Mouse (Mus musculus) gastrocnemius, postnatal 25 days (tissue): ENCODE measurements around the gene Pramef17. TPM values are rescaled to one million over a fixed set of nuclear protein-coding genes. Genes with fewer than 3 reads are reported as not detected.
"Not testable (repeated sequence)": the region's sequence is repeated elsewhere in the genome, so short reads cannot be mapped to it uniquely, and the experiment has no call there.

Experiments used
- DNase-seq: peaks from one replicate; pipeline ENCODE4 v3.0.0; 2022
- long read RNA-seq, 2 experiments: library from polyadenylated mRNA; stranded (forward); transcript quantifications; one replicate each; pipeline ENCODE4 v2.0.0; 2021
- total RNA-seq, 2 experiments: library from RNA; stranded (reverse); gene quantifications; 1 replicate in 1 of 2; 2 replicates in 1 of 2; pipeline ENCODE4 v1.2.3; 2021

Pramef17 gene
- total RNA-seq: not detected
- long read RNA-seq, experiment 1: 0 reads
- long read RNA-seq, experiment 2: 0 reads

DNA sequence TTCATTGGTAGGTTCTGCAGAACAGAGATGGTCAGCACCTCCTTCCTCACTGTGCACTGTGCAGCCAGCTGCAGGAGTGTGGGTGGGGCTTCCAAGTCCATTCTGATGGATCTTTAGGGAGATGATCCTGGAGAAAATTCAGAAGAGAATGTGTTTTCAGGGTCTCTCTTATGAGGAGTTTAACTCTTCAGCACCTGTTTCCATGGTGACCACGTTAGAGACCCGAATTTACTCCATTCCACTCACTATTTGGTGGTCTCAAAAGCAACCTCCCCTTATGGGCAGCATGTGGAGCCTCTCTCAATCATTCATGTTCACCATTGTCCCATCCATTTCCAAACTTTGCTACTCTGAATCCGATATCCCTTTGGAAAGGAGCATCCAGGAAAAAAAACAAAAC lies at the start of gene Pramef17:
Gene Pramef17, minus strand, starts transcription at position 101 of the 400 bp plus-strand sequence.
- DNase-seq: not testable (repeated sequence)

DNA sequence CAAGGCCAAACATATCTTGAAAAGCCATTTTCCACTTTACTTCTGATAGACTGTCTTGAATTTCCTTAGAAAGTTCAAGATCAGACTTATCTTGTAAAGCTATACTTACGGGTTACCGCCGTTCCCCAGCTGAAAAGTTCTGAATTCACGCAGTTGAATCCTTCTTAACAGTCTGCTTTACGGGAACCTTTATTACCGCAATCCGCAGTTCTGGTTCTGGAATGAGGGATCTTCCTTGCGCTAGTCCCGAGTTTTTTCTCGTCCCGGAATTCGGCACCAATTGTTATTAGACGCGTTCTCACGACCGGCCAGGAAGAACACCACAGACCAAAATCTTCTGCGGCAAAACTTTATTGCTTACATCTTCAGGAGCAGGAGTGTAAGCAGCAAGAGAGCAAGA lies 6.0 kb downstream of the Pramef17 start:
- peak; percentile 38 for DNase-seq

DNA sequence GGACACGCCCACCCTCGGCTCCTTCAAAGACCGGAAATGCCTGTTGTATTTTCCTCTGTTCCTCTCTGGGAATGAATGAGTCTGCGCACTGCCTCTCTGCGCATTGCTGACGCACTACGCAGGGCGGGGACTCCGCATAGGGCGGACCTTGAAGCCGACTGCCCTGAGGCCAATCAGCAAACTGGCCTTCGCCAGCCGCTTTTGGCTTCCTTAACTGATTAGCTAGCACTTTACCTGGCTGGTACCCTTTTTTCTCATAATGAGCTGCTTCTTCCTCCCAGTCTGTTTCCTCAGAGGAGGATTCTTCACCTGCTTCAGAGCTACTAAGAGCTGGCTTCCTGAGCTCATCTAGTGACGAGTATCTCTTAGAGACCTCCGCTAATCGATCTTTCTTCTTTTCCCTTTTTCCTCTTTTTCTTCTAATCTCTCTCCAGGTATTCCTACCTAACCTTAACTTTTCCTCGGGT lies 6.7 kb downstream of the Pramef17 start:
- not testable (repeated sequence) for DNase-seq

DNA sequence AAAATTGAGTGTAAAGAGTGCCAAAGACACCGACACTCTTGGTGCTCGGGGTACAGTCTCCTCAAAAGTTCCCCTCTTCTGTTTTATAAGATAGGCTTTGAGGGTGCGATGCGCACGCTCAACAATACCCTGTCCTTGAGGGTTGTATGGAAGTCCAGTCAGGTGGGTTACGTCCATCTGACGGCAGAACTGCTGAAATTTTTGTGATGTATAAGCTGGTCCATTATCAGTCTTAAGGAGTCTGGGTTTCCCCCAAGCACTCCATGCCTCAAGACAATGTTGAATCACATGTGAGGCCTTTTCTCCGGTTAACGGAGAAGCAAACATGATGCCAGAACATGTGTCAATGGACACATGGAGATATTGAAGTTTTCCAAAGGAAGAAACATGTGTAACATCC lies 8.4 kb downstream of the Pramef17 start:
- peak; percentile 7 for DNase-seq

DNA sequence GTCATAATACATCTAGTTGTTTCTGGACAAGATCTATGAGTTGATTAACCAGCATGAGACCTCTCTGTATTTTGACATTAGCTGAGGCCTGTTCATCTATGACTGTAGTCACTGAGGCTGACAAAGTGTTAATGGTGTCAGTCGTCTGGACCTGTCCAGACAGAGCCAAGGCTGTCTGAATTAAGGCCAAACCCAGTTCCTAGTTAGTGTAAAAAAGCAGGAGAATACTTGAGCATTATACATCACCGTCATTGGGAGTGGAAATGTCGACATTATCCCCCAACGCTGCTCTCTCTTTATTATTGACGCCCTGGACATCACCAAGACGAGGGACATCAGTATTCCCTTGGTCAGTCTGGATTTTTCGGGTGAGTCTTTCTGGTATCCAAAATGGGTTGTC lies 9.0 kb downstream of the Pramef17 start:
- DNase-seq: not testable (repeated sequence)

DNA sequence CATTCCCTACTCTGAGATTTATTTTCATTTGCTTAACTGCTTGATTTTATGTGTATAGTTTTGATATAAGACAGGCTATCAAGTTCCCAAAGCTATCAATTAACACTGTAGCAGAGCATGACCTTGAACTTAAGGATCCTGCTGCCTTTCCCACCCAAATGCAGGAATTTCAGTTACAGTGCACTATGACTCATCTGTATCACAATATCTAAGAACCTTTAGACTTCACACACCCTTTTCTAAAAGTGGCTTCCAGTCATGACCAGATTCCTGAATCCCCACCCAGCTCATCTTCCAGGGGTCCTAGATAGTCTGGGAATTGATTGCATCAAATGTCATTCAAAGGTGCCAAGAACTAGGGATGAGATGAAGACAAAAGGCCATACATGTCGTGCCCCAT lies 10.7 kb downstream of the Pramef17 start:
- DNase-seq: not testable (repeated sequence)

DNA sequence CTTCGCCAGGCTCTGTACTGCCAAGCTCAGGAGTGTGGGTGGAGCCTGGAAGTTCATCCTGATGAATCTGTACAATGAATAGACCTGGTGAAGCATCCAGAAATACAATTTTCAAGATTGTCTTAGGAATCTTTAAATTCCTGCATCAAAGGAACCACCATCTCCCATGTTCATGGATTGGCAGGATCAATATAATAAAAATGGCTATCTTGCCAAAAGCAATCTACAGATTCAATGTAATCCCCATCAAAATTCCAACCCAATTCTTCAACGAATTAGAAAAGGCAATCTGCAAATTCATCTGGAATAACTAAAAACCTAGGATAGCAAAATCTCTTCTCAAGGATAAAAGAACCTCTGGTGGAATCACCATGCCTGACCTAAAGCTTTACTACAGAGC lies 27.3 kb downstream of the Pramef17 start, which contains the start of gene Gm13101:
Gene Gm13101, minus strand, starts transcription at position 101 of the 400 bp plus-strand sequence.
- not testable (repeated sequence) for DNase-seq

DNA sequence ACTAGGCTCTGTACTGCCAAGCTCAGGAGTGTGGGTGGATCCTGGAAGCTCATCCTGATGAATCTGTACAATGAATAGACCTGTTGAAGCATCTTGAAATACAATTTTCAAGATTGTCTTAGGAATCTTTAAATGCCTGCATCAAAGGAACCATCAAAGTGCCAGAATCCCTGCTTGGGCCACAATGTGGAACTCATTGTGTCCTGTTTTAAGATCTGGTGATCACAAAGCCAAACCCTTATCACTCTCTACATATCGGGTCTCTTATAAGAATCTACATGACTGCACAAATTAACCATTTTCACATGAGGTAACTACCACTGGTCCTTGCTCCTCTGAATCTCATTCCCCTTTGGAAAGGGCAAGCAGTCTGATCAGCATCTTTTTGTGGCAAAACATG lies 43.3 kb downstream of the Pramef17 start, which contains the start of gene Pramef25:
Gene Pramef25, minus strand, starts transcription at position 101 of the 400 bp plus-strand sequence.
- not testable (repeated sequence) for DNase-seq

Other genes with a start within 250 kb of the Pramef17 start
- not detected for gene Gm13023, start 205.0 kb downstream of the Pramef17 start, total RNA-seq
- not detected for gene Gm13084, start 178.3 kb downstream of the Pramef17 start, total RNA-seq
- not detected for gene Gm13103, start 147.9 kb downstream of the Pramef17 start, total RNA-seq
- not detected for gene Pramef6, start 94.0 kb downstream of the Pramef17 start, total RNA-seq
- gene Pramef25, start 43.4 kb downstream of the Pramef17 start, total RNA-seq: not detected
- gene Gm13101, start 27.4 kb downstream of the Pramef17 start, total RNA-seq: not detected
- gene Pramel4, start 64.8 kb upstream of the Pramef17 start, total RNA-seq: not detected
- not detected for gene Gm13102, start 112.1 kb upstream of the Pramef17 start, total RNA-seq
- gene Oog3, start 168.3 kb upstream of the Pramef17 start, total RNA-seq: not detected
- gene Oog2, start 196.3 kb upstream of the Pramef17 start, total RNA-seq: not detected
- gene C87977, start 218.9 kb upstream of the Pramef17 start, total RNA-seq: not detected